Mouse (Mus musculus): ENCODE data around the gene Mien1.

Mien1 gene

GRCm38 (mm10) chr11:98428436-98428835 is 10.4 kb downstream of the Mien1 start:
- DNase-seq (ENCODE audit: low read depth, low spot score), result no peak

- no peak for DNase-seq (ENCODE audit: low read depth, low spot score)
These were observed 12.2 kb downstream of the Mien1 start for GRCm38 (mm10) chr11:98426592-98426991.

- DNase-seq (ENCODE audit: low read depth, low spot score), result no peak
These were observed 19.7 kb downstream of the Mien1 start for GRCm38 (mm10) chr11:98418939-98419547.

- DNase-seq (ENCODE audit: low read depth, low spot score), result no peak
These were observed 20.5 kb downstream of the Mien1 start for GRCm38 (mm10) chr11:98418273-98418672.

DNA sequence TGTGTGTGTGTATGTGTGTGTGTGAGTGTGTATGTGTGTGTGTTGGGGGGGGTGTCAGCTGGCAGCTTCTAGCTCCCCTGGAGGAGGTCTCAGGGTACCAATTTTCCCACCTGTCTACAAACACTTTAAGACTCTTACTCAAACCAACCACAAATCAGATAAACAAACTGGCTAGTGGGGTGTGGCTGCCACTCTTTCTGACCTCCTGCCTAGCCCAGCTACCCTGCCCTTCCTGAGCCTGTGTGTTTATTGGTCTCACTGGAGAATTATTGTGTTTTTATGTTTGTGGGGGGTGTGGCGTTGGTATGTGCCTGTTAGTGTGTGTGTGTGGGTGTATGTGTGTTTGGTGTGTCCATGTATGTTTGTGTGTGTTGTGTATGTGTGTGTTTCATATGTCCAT is 21.7 kb downstream of the Mien1 start:
- no peak for DNase-seq (ENCODE audit: low read depth, low spot score)

GRCm38 (mm10) chr11:98414162-98414561 is 24.6 kb downstream of the Mien1 start:
- no peak for DNase-seq (ENCODE audit: low read depth, low spot score)

DNA sequence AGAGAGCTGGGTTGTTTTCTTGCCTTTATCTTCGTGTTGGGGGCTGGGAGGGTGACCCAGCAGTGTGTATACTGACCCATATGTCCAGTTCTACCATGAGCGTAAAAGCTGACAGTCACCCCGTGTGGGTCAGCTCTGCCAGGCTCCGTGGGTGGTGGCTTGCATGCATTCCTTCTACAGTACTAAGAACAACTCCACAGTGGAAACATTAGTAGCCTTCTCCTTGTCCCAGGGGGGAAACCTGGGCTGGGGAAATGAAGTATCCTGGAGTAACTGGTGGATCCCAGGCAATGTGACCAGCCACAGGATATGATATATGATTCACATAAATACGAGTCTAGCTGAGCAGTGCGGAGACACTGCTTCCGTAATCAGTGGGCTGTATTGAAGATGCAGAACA is 25.1 kb downstream of the Mien1 start:
- no peak for DNase-seq (ENCODE audit: low read depth, low spot score)

DNA sequence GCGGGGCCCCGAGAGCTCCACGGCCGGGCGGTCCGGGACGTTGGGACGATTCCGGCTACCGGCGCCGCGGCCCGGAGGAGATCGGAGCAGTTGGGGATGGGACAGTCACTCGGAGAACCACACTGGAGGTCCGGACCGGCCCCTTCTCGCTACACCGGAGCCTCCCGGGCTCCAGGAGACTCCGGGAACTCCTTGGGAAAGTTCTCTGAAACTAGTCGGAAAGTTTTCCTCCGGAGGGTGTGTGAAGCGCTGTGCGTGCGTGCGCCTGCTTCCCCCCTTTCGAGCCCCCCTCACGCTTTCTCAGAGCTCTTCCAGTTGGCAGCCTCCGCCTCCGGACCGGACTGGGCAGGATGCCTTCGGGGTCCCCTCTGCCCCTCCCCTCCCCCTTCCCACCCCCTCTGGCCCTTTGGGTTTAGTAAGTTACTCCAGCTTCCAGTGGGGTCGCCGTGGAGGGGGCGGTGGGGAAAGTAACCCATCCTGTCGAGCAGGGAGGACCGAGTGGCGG is 25.9 kb downstream of the Mien1 start:
- DNase-seq (ENCODE audit: low read depth, low spot score), result peak; percentile 35

DNA sequence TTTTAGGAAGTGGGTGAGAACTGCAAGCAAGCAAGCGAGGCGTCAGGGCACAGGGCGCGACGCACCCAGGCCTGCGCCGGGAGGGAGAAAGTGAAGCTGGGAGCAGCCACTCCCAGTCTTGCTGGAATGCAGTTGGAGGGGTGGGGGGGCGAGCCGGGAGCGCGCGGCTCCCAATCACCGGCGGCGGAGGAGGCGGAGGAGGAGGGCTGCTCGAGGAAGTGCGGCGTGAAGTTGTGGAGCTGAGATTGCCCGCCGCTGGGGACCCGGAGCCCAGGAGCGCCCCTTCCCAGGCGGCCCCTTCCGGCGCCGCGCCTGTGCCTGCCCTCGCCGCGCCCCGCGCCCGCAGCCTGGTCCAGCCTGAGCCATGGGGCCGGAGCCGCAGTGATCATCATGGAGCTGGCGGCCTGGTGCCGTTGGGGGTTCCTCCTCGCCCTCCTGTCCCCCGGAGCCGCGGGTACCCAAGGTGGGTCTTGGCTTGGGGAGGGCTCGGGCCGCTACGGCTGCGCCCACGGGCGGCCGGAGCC is 26.5 kb downstream of the Mien1 start, which contains the start of gene Erbb2:
Gene Erbb2 (plus strand): TSS at position 198 of the 524 bp plus-strand sequence.
- DNase-seq (ENCODE audit: low read depth, low spot score), result peak; percentile 82

DNA sequence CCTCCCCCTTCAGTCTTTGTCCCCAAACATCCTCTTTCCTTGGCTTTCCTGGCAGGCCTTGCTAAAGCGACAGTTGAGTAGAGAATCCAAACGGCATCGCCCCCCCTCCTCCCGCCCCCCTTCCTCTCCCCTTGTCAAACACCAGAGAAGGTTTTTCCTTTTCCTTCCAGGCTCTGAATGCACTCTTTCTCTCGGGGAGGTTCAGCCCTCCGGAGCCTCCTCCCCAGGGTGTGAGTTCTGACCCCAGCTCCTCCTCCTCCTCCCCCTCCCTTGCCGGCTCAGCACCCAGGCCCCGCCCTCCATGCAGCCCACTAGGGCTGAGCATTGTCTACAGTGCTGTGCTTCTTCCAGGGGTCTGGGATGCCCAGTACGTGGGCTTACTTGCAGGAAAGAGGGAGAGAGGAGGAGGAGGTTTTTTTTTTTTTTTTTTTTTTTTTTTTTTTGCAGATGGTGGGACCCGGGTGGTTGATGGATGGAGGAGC is 29.4 kb downstream of the Mien1 start:
- DNase-seq (ENCODE audit: low read depth, low spot score), result peak; percentile 48

- no peak for DNase-seq (ENCODE audit: low read depth, low spot score)
These were observed 29.9 kb downstream of the Mien1 start for GRCm38 (mm10) chr11:98408872-98409271.

GRCm38 (mm10) chr11:98406621-98407020 is 32.2 kb downstream of the Mien1 start:
- no peak for DNase-seq (ENCODE audit: low read depth, low spot score)

DNA sequence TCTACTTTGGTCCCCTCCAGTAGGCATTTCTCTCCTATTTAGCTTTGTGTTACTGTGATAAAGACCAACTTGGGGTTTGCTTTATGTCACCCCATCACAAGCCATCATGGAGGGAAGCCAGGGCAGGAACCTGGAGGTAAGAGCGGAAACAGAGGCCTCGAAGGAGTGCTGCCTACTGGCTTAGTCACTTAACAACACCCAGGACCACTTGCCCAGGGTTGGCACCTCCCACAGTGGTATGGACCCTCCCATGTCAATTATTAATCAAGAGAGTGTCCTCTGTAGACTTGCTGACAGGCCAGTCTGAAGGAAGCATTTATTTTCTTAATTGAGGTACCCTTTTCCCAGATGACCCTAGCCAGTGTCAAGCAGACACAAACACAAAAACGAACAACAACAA is 38.0 kb downstream of the Mien1 start:
- no peak for DNase-seq (ENCODE audit: low read depth, low spot score)

GRCm38 (mm10) chr11:98400161-98400726 is 38.5 kb downstream of the Mien1 start, which contains the start of gene Pgap3:
Pgap3 (minus strand) TSS chr11:98400490.
- peak; percentile 95 for DNase-seq (ENCODE audit: low read depth, low spot score)

DNA sequence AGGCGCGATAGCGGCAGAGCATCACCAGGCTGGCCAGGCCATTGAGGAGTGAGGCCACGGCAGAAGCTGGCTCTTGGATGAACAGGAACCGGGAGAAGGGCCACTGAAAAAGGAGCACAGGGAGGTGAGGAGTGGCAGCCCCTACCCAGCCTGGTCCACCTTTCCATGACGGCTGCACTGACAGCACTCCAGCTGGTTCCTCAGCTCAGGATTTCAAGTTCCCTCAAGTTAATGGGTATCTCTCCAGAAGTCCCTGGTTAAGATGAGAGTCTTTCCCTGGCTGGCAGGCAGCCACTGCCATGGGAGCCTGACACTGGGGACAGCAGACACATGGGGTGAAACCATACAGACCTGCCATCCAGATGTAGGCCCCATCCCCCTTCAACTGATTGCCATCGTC is 40.8 kb downstream of the Mien1 start:
- DNase-seq (ENCODE audit: low read depth, low spot score), result no peak

- no peak for DNase-seq (ENCODE audit: low read depth, low spot score)
These were observed 43.8 kb downstream of the Mien1 start for GRCm38 (mm10) chr11:98395041-98395440.

DNA sequence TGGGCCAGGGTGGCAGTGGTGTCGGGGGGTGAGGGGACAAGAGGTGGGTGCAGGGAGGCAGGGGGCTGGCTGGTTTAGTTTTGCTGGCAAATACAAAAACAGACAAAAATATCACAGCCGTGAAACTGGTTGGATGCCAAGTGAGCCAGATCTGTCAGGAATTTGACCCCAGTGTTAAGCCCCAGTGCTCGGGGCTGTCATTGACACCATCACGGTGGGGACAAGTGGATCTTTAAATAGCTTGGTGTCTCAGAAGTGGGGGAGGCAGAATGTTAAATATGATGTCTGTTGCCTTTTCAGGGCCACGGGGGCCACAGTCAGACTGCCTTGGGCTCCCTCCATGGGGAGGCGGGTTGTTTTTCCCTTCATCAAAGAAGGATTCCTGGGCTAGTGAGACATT is 44.5 kb downstream of the Mien1 start:
- no peak for DNase-seq (ENCODE audit: low read depth, low spot score)

DNA sequence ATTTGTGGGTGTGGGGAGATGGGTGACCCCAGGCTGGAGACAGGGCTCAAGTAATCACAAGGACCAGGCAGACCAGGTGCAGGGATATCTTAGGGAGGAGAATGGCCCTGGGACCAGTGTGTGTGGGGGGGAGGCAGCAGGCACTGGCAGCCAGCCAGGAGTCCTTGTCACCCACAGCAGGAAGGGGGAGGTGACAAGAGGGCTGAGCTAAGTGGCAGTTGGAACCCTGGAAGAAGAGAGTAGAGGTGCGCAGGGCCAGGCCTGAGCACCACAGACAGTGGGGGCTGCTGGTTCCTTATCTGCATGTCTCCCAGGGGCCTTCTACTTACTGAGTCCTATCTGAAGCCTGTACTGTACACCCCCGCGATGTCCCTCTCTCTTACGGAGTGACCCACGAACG is 45.5 kb downstream of the Mien1 start:
- no peak for DNase-seq (ENCODE audit: low read depth, low spot score)

DNA sequence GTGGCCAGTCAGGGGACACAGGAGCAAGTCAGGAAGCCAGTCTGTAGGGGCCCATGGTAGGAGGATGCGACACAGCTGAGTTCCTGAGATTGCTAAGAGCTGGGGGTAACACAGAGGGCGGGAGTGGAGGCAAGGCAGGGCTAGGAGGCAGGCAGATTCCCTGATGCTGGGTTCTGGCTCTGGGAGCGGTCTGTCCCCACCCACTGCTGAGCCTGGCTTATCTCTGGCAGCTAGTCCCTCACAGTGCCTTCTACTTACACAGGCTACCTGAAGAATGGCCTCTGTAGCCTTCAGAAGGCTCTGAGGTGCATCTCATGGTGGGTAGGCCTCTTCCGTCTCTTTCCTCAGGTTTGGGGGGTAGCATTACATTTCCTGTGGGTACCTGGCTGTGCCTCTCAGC is 46.1 kb downstream of the Mien1 start:
- DNase-seq (ENCODE audit: low read depth, low spot score), result no peak

DNA sequence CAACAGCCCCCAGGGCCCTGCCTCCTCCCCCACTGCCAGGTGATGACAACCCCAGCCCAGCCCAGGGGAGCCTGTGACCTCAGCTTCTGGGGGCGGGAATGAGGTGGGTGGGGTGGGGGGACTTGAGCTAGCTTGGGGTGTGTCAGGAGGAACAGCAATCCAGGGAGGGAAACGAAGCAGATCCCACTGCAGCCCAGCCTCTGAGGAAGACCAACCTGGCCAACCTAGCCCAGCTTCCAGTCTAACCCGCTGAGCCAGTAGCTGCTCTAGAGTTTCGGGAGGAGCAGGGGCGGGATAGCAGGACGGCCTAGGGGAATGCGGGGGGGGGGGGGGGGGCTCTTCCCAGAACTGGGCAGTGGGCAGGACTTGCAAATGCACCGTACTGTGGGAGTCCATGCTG is 46.8 kb downstream of the Mien1 start:
- no peak for DNase-seq (ENCODE audit: low read depth, low spot score)

GRCm38 (mm10) chr11:98390141-98390540 is 48.6 kb downstream of the Mien1 start:
- DNase-seq (ENCODE audit: low read depth, low spot score), result no peak

GRCm38 (mm10) chr11:98389221-98389780 is 49.5 kb downstream of the Mien1 start:
- peak; percentile 58 for DNase-seq (ENCODE audit: low read depth, low spot score)

DNA sequence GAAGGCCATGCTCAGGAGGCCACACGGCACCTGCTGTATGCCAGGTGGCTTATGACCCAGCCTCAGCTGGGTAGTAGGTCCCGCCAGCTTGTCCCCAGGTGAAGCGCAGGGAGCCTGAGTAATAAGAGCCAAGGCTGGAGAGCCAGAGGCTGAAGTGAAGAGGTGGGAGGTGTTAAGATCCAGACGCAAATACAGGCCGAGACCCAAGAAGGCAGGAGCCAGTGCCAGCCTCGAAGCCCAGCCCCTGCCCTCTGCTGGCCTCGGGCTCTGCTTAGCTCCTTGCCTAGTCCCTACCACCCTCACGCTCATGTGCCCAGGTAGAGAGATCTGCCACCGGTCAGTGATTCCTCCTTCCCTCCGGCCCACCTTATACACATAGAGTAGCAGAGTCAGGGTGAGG is 50.5 kb downstream of the Mien1 start:
- no peak for DNase-seq (ENCODE audit: low read depth, low spot score)
